Mouse (Mus musculus): Measurements from ENCODE around the gene Crocc2. TPM values are rescaled to one million over a fixed set of nuclear protein-coding genes. Genes with fewer than 3 reads are reported as not detected.
"Not testable (repeated sequence)": the region's sequence is repeated elsewhere in the genome, so short reads cannot be mapped to it uniquely, and the experiment has no call there.

Gene Crocc2
- polyA plus RNA-seq, 3 experiments from 2014 or later = not detected

GRCm38 (mm10) chr1:93162588-93162987 lies 5.9 kb upstream of the Crocc2 start:
- no peak for ATAC-seq

GRCm38 (mm10) chr1:93165447-93165846 lies 3.1 kb upstream of the Crocc2 start:
- no peak for ATAC-seq

DNA sequence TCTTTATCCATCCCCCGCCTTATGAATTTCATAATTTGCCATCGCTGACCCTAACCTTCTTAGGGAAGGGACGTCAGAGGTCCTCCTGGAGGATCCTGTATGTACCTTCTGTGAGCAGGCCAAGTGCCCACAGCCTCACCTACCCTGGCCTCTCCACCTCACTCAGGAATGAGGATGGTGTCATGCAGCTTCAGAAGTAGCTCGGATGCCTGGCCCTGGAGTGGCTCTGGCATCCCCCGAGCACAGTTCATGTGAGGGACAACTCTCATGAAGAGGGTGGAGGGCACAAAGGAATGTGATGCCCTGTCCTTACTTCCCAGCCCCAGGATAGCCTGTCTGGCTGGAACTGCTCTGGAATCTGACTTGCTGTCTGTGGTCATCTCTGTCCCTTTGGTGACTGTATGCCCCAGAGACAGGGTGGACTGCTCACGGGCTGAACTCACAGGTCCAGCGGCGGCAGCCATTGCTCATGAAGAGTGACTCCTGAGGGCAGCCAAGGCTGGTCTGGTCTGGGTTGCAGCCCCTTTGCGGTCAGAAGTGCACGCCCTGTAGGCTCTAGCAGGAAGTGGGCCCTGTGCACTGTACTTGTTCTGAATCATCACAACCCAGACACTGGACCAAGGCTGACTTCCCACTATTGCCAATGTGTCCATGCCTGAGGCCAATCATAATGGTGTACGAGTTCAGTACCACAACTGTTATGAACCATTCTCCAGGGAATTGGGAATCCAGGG lies 2.0 kb upstream of the Crocc2 start:
- ATAC-seq = no peak

GRCm38 (mm10) chr1:93173665-93174064 lies 5.1 kb downstream of the Crocc2 start:
- ATAC-seq = no peak

GRCm38 (mm10) chr1:93174399-93174798 lies 5.9 kb downstream of the Crocc2 start:
- ATAC-seq = peak; percentile 54

DNA sequence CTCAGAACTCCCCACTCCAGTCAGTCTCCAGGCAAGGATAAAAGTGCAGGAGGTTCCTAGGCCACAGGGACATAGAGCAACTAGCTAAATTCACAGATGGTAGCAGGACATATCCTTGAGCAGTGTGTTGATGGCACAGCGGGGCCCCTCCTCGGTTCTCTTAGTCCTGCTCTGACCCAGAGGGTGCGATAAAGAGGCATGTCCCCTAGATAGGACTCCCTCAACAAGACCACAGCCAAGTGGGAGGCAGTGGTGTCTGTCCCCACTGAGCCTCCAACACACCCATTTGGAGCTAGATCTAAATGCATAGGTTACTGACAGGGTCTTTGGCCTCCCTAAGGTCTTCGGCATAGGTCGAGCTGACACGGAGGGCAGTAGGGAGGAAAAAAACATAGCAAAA lies 7.3 kb downstream of the Crocc2 start:
- ATAC-seq = no peak

GRCm38 (mm10) chr1:93176525-93177332 lies 8.2 kb downstream of the Crocc2 start:
- ATAC-seq = no peak

GRCm38 (mm10) chr1:93182281-93182680 lies 13.8 kb downstream of the Crocc2 start:
- ATAC-seq = no peak

GRCm38 (mm10) chr1:93184071-93184828 lies 15.7 kb downstream of the Crocc2 start:
- no peak for ATAC-seq

- no peak for ATAC-seq
These were observed 22.3 kb downstream of the Crocc2 start for GRCm38 (mm10) chr1:93190726-93191305.

GRCm38 (mm10) chr1:93194961-93195360 lies 26.4 kb downstream of the Crocc2 start:
- ATAC-seq = no peak

DNA sequence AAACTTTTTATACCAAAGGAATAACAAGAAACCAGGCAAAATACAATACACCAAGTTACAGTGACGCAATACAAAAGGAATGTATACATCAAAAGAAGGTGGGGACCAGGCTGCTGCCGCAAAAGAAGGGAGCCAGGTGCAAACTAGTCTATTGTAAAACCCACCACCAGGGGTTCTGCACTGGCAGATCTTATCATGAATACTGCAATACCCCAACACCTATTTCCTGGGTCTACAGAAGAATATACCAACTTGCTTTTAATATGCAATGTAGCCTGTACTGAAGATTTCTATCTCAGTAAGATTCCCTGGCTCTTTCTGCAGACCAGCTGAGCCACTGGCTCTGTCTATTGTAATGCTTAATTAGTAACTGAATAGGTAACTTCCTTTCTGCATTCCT lies 28.9 kb downstream of the Crocc2 start:
- not testable (repeated sequence) for ATAC-seq

- no peak for ATAC-seq
These were observed 29.4 kb downstream of the Crocc2 start for GRCm38 (mm10) chr1:93197916-93198315.

GRCm38 (mm10) chr1:93206277-93206970 lies 37.9 kb downstream of the Crocc2 start:
- ATAC-seq = no peak

- ATAC-seq = no peak
These were observed 39.1 kb downstream of the Crocc2 start for GRCm38 (mm10) chr1:93207536-93208064.

- ATAC-seq = no peak
These were observed 41.7 kb downstream of the Crocc2 start for GRCm38 (mm10) chr1:93210213-93210641.

DNA sequence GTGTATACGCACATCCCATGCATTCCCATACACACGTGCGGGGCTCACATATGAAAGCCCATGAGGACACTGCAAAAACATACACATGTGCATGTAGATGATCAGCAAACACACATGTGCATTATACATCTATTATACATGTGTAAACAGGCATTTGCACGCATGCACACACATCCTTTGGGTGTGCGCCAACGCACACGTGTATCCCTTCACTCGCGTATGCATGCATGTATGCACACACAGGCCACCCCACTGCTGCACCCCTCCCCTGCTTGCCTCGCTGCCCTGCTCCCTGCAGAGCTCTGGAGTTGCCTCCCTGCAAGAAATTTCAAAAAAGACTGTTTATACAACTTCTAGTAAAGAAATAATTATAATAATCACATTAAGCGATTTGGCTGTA lies 42.5 kb downstream of the Crocc2 start:
- no peak for ATAC-seq

DNA sequence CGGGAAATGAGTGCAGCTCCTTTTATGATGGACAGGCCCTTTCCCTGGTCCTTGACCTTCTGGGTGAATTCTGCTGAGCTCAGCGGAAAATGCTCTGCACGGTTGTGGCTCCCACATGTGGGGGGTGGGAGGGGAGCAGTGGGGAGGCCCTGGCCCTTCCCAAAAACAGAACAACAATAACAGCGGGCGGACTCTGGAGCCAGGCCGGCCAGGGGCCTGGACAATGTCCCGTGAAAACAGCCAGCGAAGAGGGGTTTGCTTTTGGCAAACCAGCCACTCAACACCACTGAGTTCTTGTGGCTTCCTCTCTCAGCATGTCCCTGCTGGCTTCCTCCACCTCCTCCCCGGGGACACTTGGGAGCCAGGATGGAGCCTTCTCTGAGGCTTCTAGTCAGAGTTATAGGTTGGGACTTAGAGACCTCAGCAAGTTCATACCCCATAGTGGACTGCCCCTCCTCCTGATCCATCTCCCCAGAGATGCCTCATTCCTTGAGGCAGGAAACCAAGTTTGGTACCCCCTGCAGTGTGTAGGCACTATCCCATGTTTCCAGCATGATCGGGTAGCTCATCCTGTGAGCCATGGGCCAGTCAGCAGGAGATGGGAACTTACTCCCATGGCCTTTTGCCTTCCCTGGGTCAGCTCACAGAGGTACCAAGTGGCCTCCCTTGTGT lies 43.2 kb downstream of the Crocc2 start:
- no peak for ATAC-seq

DNA sequence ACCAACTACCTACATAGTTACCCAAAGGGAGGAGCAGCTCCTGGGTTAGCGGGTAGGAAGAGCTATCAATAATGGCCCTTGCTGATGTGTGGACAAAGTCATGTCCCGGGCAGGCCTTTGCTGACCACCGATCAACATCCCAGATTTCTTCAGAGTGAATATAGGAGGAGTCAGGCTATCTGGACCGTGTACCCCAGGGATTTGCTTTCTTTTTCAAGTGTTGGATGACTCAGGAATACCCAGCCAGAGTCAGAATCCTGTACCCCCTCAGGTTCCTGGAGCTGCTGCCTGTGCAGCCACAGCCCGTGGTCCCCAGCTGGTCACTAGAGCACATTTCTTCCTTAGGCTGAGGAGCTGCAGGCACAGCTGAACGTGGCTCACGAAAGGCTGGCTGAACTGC lies 43.9 kb downstream of the Crocc2 start:
- ATAC-seq = no peak

GRCm38 (mm10) chr1:93214612-93215011 lies 46.1 kb downstream of the Crocc2 start:
- no peak for ATAC-seq

- ATAC-seq = no peak
These were observed 48.4 kb downstream of the Crocc2 start for GRCm38 (mm10) chr1:93216839-93217497.

Data from inflammation-experienced regulatory T-cells, adult 6 months (primary cell).